Mouse (Mus musculus): ENCODE results near the gene Map3k20. TPM values are rescaled to one million over a fixed set of nuclear protein-coding genes. Genes with fewer than 3 reads are reported as not detected.

Gene Map3k20
- polyA plus RNA-seq, 1 experiment from 2014 or later = 43.9 TPM

DNA sequence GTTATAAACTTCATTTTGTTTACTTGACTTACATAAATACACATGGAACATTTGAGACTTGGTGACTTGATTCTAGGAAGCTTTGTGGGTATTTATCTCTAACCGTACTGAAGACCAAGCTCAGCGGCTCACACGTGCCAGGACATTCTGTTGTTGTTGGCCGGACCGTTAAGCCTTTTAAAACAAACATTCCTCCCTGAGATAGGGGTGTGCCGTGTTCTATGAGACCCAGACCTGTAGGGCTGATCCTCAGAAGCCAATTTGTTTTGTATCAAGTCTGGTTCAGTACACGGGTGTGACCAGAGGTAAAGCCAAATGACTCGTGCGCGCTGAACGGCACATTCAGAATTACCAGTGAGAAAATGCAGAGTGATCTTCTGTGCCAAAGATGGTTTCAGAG lies 97.9 kb downstream of the Map3k20 start:
- H3K4me2 ChIP-seq = no peak overlapping the region

DNA sequence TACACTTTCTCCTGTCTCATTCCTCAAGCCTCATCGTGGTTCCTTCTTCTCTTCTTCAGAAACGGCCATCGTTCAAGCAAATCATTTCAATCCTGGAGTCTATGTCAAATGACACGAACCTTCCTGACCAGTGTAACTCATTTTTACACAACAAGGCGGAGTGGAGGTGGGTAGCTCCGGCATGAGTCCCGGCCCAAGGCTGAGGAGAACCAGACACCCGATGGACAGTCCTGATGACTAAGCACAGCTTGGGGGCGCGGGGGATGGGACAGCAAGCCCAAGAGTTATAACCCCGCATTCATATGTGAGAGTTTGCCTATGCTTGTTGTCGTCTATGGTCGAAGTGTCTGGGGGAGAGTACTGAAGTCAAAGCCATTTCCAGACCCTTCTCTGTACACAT lies 104.0 kb downstream of the Map3k20 start:
- no peak for ATAC-seq (ENCODE audit: extremely low read depth, insufficient number of reproducible peaks, low FRiP score, low TSS enrichment)
- H3K4me1 ChIP-seq = peaks cover 29% of the 10 kb centered on the region
- H3K9me3 ChIP-seq = no peaks in the 10 kb centered on the region
- H3K4me2 ChIP-seq = 0 out of 2 replicates have a peak overlapping the region, but pooled peaks have one; percentile 17
- 76% methylated on average over 13 of the region's 13 CpGs for WGBS
- H3K27ac ChIP-seq (replicated peaks) = peak overlapping the region; percentile 77
- H3K36me3 ChIP-seq = peaks cover 52% of the 10 kb centered on the region
- H3K27me3 ChIP-seq (replicated peaks) = no peaks in the 10 kb centered on the region
- H3K9ac ChIP-seq = peak overlapping the region; percentile 47; the same call in 1 of the 2 replicates
- H3K4me3 ChIP-seq = no peak overlapping the region

More for the DNA sequence above, 97.9 kb downstream of the Map3k20 start:
- peaks cover 66% of the 10 kb centered on the region for H3K36me3 ChIP-seq
- H3K4me1 ChIP-seq = peaks cover 16% of the 10 kb centered on the region
- no peaks in the 10 kb centered on the region for H3K9me3 ChIP-seq
- no peak overlapping the region for H3K9ac ChIP-seq
- no peaks in the 10 kb centered on the region for H3K27me3 ChIP-seq (replicated peaks)
- ATAC-seq (ENCODE audit: extremely low read depth, insufficient number of reproducible peaks, low FRiP score, low TSS enrichment) = no peak
- 63% methylated on average over 11 of the region's 11 CpGs for WGBS
- H3K27ac ChIP-seq (replicated peaks) = no peak overlapping the region
- H3K4me3 ChIP-seq = no peak overlapping the region

DNA sequence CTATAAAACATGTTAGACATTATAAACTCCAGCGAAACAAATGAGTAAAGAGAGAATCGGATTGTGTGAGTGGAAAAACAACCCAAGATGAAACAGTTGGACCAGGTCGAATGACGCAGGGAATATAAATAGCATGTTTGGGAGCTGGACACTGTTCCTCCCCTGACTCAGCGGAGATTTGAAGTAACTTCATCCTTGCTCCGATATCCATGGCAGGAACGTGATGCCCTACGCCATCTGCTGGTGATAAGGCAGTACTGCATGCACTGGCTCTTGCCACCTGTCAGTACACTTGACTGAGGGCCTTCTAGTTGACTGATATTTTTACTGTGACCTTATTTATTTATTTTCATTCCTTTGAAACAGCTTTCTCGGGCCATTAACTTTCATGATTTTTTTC lies 104.5 kb downstream of the Map3k20 start:
- Histone ChIP-seq H3K4me3 (0 out of 2 replicates have a peak overlapping the region, but pooled peaks have one; percentile 4), H3K9ac (peak overlapping the region; percentile 11; the same call in 1 of the 2 replicates), H3K36me3 (peaks cover 53% of the 10 kb centered on the region), H3K4me1 (peaks cover 29% of the 10 kb centered on the region), H3K27ac (replicated peaks) (peak overlapping the region; percentile 77), H3K4me2 (peak overlapping the region; percentile 39; the same call in 1 of the 2 replicates), H3K9me3 (no peaks in the 10 kb centered on the region), H3K27me3 (replicated peaks) (no peaks in the 10 kb centered on the region)
- 17% methylated on average over 9 of the region's 9 CpGs for WGBS
- ATAC-seq (ENCODE audit: extremely low read depth, insufficient number of reproducible peaks, low FRiP score, low TSS enrichment) = peak; percentile 42; the same call in 1 of the 2 replicates

DNA sequence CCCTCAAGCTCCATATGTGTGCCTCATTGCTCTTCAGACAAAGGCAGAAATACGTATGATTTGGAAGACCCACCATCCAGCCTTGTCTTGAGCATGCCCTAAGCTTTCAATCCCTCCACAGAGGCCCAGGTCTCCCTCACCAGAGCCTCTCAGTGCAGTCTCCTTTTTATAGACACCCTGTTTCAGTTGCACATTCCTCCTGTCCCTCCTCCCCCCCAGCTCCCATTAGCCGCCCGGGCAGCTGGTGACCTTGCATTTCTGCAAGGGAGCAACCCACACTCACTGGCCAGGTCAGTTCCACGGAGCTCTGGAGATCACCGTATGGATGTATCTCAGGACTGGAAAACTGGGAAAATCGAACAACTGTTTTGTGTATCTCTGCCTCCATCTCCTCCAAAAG lies 105.0 kb downstream of the Map3k20 start:
- Histone ChIP-seq H3K9me3 (no peaks in the 10 kb centered on the region), H3K9ac (peak overlapping the region; percentile 11)

DNA sequence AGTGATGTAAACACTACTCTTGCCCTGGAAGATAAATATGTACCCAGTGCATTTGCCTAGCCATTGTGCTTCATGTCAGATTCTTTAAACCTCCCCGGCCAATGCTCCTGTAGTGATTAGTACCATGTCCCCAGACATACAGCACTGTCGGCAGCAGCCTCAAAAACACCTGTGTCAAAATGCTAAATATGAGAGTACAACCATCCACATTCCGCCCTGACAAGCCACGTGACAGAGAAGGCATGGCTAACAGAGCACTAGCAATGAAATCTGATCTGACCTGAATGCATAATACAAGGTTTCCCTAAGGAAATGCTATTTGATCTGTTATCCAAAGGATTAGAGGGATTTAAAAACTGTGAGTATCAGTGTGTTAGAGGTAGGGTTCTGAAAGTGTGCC lies 105.6 kb downstream of the Map3k20 start:
- WGBS = 36% methylated on average over 4 of the region's 4 CpGs

More for the DNA sequence above, 105.0 kb downstream of the Map3k20 start:
- ATAC-seq (ENCODE audit: extremely low read depth, insufficient number of reproducible peaks, low FRiP score, low TSS enrichment) = no peak
- whole genome bisulfite sequencing = 37% methylated on average over 6 of the region's 6 CpGs
- H3K27me3 ChIP-seq (replicated peaks) = no peaks in the 10 kb centered on the region
- H3K4me3 ChIP-seq = 0 out of 2 replicates have a peak overlapping the region, but pooled peaks have one; percentile 4
- peak overlapping the region; percentile 77 for H3K27ac ChIP-seq (replicated peaks)
- H3K36me3 ChIP-seq = peaks cover 55% of the 10 kb centered on the region
- H3K4me2 ChIP-seq = peak overlapping the region; percentile 39
- H3K4me1 ChIP-seq = peaks cover 29% of the 10 kb centered on the region

DNA sequence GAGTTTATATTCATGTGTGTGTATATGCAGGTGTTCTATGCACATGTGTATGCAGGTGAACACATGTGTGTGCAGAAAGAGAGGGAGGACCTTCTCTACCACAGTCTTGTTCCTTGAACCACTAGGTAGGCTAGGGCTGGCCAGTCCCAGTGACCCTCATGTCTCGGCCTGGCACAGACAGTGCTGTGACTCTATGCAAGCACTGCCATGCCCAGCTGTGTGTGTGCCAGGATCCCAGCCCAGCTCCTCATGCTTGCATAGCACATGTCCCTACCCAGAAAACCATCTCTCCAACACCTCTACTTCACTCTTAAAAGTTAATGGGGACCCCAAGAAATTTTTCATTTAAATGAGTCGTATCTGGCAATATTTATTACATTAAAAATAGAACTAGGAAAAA lies 106.3 kb downstream of the Map3k20 start:
- Histone ChIP-seq H3K27ac (replicated peaks) (no peak overlapping the region), H3K4me1 (peaks cover 29% of the 10 kb centered on the region), H3K4me2 (no peak overlapping the region), H3K4me3 (no peak overlapping the region), H3K9ac (no peak overlapping the region), H3K36me3 (peaks cover 58% of the 10 kb centered on the region), H3K27me3 (replicated peaks) (no peaks in the 10 kb centered on the region), H3K9me3 (no peaks in the 10 kb centered on the region)
- no peak for ATAC-seq (ENCODE audit: extremely low read depth, insufficient number of reproducible peaks, low FRiP score, low TSS enrichment)
- WGBS = 90% methylated on average over 2 of the region's 2 CpGs

More for the DNA sequence above, 105.6 kb downstream of the Map3k20 start:
- peak overlapping the region; percentile 39; the same call in 1 of the 2 replicates for H3K4me2 ChIP-seq
- peaks cover 57% of the 10 kb centered on the region for H3K36me3 ChIP-seq
- peaks cover 29% of the 10 kb centered on the region for H3K4me1 ChIP-seq
- ATAC-seq (ENCODE audit: extremely low read depth, insufficient number of reproducible peaks, low FRiP score, low TSS enrichment) = no peak
- 0 out of 2 replicates have a peak overlapping the region, but pooled peaks have one; percentile 4 for H3K4me3 ChIP-seq
- H3K27ac ChIP-seq (replicated peaks) = peak overlapping the region; percentile 77
- H3K27me3 ChIP-seq (replicated peaks) = no peaks in the 10 kb centered on the region
- H3K9ac ChIP-seq = no peak overlapping the region
- H3K9me3 ChIP-seq = no peaks in the 10 kb centered on the region

DNA sequence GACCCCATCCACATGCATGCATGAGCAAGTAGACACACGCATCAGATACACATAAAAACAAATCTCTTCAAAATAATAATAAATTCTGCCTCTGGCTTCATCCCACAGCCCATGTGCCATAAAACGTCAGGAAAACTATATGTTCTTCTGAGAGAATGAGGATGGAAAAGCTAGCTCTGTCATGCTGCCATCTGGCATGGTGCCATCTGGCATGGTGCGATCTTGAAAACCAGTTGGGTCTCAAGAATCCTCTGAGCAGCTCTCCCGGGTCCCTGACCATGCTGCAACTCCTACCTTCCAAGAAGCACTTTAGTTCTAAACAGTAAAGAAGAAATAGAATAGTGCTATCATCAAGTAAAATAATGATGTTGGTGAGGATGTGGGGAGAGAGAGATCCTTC lies 106.9 kb downstream of the Map3k20 start:
- WGBS = 56% methylated on average over 4 of the region's 4 CpGs
- Histone ChIP-seq H3K27me3 (replicated peaks) (no peaks in the 10 kb centered on the region), H3K27ac (replicated peaks) (no peak overlapping the region), H3K9me3 (no peaks in the 10 kb centered on the region), H3K4me1 (peaks cover 29% of the 10 kb centered on the region), H3K4me2 (no peak overlapping the region), H3K36me3 (peaks cover 62% of the 10 kb centered on the region), H3K9ac (no peak overlapping the region), H3K4me3 (no peak overlapping the region)
- ATAC-seq (ENCODE audit: extremely low read depth, insufficient number of reproducible peaks, low FRiP score, low TSS enrichment) = no peak

DNA sequence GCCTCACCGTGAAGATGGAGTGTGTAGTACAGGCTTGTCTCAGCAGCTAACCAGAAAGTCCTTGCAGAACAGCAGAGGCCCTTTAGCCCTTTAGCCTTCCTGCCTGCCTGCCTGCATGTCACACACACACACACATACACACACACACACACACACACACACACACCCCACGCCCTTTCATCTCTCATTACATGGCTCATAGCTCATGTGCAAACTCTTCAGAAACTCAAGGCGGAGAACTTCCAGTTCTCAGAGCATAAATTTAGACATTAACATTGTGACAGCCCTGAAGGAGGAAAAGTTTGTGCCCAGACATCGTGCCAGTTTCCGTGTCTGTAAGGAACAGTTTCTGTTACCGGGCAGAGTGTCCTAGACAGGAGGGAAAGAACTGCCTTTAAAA lies 111.5 kb downstream of the Map3k20 start:
- Histone ChIP-seq H3K4me1 (peaks cover 24% of the 10 kb centered on the region), H3K27me3 (replicated peaks) (no peaks in the 10 kb centered on the region), H3K4me3 (no peak overlapping the region), H3K9ac (no peak overlapping the region), H3K27ac (replicated peaks) (no peak overlapping the region), H3K9me3 (no peaks in the 10 kb centered on the region), H3K4me2 (no peak overlapping the region), H3K36me3 (peaks cover 70% of the 10 kb centered on the region)
- 87% methylated on average over 6 of the region's 6 CpGs for WGBS
- no peak for ATAC-seq (ENCODE audit: extremely low read depth, insufficient number of reproducible peaks, low FRiP score, low TSS enrichment)

DNA sequence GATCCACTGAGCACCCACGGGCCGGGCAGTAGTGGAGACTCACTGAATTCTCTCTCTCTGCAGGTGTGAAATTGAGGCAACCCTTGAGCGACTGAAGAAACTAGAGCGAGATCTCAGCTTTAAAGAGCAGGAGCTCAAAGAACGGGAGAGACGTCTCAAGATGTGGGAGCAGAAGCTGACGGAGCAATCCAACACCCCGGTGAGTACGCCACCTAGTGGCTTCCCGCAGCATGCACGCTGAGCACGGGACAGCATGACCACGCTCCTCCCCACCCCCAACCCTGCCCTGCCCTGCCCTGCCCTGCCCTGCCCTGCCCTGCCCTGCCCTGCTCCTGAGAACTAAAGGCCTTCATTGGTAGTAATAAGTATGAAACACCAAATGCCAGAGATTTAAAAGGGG lies 112.8 kb downstream of the Map3k20 start:
- no peak for ATAC-seq (ENCODE audit: extremely low read depth, insufficient number of reproducible peaks, low FRiP score, low TSS enrichment)
- H3K4me2 ChIP-seq = no peak overlapping the region

DNA sequence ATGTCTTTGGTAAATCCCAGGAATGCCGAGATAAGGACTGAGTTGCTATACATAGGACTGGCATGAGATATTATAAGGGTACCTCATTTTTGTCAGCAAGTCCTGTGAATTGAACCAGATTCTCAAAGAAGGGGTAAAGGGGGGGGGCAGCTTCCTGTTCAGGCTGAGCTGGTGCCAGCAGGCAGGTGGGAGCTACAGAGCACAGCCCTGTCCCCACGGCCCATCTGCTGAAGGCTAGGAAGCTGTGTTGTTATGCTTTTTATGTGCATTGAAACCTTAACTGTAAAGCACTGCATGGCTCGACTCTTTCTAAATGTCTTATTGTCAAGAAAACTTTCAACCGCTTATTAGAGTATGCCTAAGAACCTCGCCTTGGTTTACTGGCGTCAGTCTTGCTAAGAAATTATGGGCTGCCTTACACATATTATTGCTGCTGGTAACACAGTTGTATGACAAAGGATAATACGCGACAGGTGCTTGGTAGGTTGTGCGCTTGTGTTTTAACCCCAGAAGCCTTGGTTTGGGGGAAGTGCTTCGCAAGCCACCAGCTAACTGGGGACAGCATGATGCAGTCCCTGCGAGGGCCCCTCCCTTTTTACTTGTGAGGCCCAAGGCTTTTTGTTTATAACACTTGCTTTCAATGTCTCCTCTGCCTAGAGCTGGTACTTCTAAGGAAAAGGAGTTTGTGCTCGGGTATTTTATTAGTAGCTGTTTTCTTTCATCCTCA lies 114.2 kb downstream of the Map3k20 start:
- H3K36me3 ChIP-seq = peaks cover 68% of the 10 kb centered on the region
- ATAC-seq (ENCODE audit: extremely low read depth, insufficient number of reproducible peaks, low FRiP score, low TSS enrichment) = no peak
- no peaks in the 10 kb centered on the region for H3K9me3 ChIP-seq
- no peaks in the 10 kb centered on the region for H3K27me3 ChIP-seq (replicated peaks)
- peak overlapping the region; percentile 68 for H3K27ac ChIP-seq (replicated peaks)
- H3K9ac ChIP-seq = 0 out of 2 replicates have a peak overlapping the region, but pooled peaks have one; percentile 16
- peaks cover 20% of the 10 kb centered on the region for H3K4me1 ChIP-seq
- H3K4me3 ChIP-seq = no peak overlapping the region
- WGBS = 74% methylated on average over 12 of the region's 12 CpGs
- no peak overlapping the region for H3K4me2 ChIP-seq

More for the DNA sequence above, 112.8 kb downstream of the Map3k20 start:
- Histone ChIP-seq H3K9me3 (no peaks in the 10 kb centered on the region), H3K4me1 (peaks cover 18% of the 10 kb centered on the region), H3K27ac (replicated peaks) (no peak overlapping the region), H3K36me3 (peaks cover 72% of the 10 kb centered on the region), H3K9ac (no peak overlapping the region), H3K4me3 (no peak overlapping the region), H3K27me3 (replicated peaks) (no peaks in the 10 kb centered on the region)
- 26% methylated on average over 13 of the region's 13 CpGs for WGBS

DNA sequence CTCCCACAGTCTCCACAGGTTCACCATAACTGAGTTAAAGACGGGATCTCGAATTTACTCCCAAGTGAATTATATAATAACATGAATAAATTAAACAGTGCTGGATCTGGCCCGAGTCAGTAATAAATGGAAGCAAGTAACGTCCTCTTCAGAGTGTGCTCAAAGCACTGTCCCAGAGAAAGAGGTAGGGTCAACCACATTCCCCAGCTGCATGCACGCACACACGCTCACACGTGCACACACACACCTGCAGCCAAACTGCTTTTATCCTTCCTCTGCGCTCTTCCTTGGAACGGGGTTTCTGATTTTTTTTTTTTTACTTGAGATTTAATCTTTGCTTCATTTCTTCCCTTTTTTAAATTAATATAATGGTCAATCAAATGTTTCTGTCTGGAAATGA lies 115.9 kb downstream of the Map3k20 start:
- no peak overlapping the region for H3K27ac ChIP-seq (replicated peaks)
- H3K4me3 ChIP-seq = no peak overlapping the region
- peaks cover 63% of the 10 kb centered on the region for H3K36me3 ChIP-seq
- 90% methylated on average over 9 of the region's 9 CpGs for whole genome bisulfite sequencing
- no peaks in the 10 kb centered on the region for H3K9me3 ChIP-seq
- H3K4me1 ChIP-seq = peaks cover 20% of the 10 kb centered on the region
- no peak overlapping the region for H3K4me2 ChIP-seq
- no peaks in the 10 kb centered on the region for H3K27me3 ChIP-seq (replicated peaks)
- no peak overlapping the region for H3K9ac ChIP-seq
- no peak for ATAC-seq (ENCODE audit: extremely low read depth, insufficient number of reproducible peaks, low FRiP score, low TSS enrichment)
